Mouse (Mus musculus): ENCODE measurements at regions not wholly inside any gene's neighbourhood (a gene's known extent, or its start where the extent isn't known, plus 50 kb on each side); places are given as distances from the start of the nearest gene placed in this dataset.
A peak's percentile ranks its signal among the peaks of the same experiment; 100 is the strongest.

DNA sequence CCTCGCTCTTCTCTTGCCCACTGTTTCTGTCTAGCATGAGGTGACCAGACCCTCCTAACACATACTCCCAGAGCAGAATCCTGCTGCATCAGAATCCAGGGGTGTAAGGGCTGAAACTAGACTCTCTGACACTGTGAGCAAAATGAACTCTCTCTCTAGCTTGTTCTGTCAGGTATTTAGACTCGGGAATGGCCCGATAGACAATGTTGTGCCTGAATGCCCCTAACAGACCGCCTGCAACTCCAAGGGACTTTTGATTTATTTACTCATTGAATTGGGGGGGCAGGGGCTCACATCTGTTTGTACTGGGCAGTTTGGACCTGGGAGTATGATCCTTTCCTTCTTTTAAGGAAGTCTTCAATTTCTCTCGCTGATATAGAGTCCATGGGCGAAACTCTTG lies 469.3 kb upstream of the Trpc7 start:
- no peak for DNase-seq

GRCm38 (mm10) chr13:57364396-57364795 lies 468.6 kb upstream of the Trpc7 start:
- DNase-seq = no peak

- DNase-seq = no peak
Observed at GRCm38 (mm10) chr13:57362563-57362962, 466.8 kb upstream of the Trpc7 start.

DNA sequence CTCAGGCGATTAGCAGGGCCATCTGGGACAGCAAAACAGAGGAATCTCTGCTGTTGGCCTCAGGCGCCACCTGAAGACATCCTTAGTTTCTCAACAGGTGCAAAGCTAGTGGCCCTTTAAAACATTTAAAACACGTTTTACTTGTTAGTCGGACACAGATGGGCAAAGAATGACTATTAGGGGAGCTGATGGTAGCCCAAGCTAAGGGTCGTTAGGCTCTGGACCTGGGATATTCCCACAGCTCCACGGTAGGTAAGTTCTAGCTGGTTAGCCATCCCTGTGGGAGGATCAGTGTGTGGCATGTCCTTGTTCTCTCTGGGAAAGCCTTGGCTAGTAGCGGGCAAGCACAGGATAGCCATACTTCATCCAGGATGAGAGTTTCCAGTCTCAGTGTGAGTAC lies 465.5 kb upstream of the Trpc7 start:
- DNase-seq = no peak

DNA sequence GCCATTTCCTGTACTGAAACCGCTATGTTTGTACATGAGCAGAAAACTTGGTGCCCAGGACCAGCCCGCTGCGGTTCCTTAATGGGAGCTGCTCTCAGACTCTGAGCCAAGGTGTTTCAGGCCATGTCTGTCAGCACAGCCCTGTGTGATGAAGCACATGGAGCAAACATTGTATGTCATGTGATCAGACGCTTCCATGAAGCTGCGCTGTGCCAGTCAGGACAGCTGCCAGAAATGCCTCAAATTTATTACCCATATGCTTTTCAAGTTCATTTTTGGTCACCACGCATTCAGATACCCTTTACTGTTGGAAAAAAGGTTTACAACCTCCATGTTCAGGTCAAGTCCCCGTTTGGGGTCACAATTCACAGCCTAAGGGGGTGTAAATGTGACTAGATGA lies 458.8 kb upstream of the Trpc7 start:
- DNase-seq = no peak

- DNase-seq = no peak
Observed at GRCm38 (mm10) chr13:57353976-57354375, 458.2 kb upstream of the Trpc7 start.

- no peak for DNase-seq
Observed at GRCm38 (mm10) chr13:57350828-57351227, 455.0 kb upstream of the Trpc7 start.

GRCm38 (mm10) chr13:57338676-57339075 lies 442.9 kb upstream of the Trpc7 start:
- DNase-seq = no peak

DNA sequence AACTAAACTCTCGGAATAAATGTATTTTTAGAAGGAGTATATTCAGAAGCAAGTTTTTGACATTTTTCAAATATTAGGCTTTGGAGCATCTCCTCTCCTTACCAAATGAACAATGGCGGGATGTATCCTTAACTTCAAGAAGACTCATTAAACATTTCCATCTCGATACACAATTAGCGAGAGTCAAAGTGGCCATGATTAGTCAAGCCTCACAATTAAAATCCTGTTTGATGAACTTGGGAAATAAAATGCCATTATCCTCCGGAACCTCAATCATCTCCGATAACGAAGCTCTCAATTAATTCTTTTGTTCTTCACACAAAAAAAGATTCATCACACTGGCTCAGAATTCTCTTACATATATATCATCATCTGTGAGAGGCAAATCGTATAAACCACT lies 440.8 kb upstream of the Trpc7 start:
- DNase-seq = no peak

DNA sequence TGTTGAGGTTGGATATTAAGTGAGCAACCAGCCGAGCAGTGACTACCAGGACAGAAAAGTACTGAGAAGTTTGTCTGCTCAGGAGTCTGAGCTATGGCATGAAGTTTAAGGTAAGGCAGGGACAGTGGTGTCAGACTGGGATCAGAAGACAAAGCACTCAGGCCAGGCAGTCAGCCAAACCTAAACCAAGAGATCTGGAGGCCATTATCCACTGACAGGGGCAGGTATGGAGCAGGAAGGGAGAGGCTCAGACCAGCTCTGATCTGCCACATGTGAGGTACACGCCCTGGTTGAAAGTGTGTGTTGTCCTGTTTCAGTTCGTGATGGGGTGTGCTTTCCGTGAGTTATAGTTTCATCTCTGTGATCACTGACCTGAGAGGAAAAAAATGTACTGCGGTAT lies 437.2 kb upstream of the Trpc7 start:
- no peak for DNase-seq

- DNase-seq = no peak
Observed at GRCm38 (mm10) chr13:57331868-57332267, 436.1 kb upstream of the Trpc7 start.

GRCm38 (mm10) chr13:57325306-57325925 lies 429.6 kb upstream of the Trpc7 start:
- DNase-seq = no peak

- DNase-seq = no peak
Observed at GRCm38 (mm10) chr13:57316211-57317005, 420.6 kb upstream of the Trpc7 start.

DNA sequence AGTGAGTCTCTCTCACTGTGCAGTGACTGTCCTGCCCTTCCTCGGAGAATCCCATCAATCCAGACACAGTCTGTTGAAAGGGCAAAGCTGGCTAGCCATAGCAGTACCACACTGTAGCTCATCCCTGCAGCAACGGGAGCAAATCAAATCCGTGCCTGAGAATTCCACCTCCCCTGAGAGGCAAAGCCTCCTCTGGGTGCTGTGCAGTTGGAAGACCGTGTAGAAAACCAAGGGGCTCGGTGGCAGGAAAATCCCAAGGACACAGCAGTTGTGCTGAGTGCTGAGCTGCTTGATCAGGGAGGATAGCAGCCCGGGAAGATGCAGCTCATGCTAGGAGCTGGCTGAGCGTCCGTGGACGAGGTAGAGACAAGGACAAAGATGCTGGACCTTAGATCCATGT lies 418.7 kb upstream of the Trpc7 start:
- DNase-seq = no peak

DNA sequence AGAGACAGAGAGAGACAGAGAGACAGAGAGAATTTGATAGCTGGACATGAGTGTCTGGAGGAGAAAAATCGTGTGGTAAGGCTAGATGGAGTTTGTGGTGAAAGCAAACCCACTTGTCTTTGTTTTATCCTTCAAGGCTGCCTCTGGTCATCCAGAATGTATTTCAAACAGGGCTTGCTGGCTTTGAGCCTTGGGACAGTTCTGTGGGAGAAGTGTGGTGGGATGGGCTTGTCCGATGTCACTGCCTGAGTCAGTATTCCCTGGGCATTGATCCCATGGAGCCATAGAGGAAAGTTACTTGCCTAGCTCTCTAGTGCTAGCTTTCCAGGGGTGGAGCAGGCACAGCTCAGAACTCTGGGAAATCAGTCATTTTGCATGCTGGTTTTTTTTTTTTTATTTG lies 417.9 kb upstream of the Trpc7 start:
- DNase-seq = no peak

DNA sequence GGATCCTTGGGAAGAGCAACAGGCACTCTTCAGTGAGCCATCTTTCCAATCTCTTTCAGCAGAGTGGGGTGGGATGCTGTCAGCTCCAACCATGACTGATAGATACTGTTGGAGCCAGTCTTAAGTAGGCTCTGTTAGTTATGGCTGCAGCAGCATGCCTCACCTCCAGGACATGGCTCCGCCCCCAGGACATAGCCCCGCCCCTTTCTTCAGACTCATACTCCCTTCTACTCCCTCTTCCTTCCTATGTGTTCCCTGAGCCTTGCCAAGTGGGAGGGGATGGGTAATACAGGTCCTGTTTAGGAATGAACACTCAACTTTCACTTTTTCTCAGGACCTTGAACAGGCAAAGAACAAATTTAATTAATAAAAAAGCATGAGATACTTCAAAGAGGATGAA lies 415.4 kb upstream of the Trpc7 start:
- DNase-seq = no peak

GRCm38 (mm10) chr13:57309618-57310017 lies 413.8 kb upstream of the Trpc7 start:
- no peak for DNase-seq

DNA sequence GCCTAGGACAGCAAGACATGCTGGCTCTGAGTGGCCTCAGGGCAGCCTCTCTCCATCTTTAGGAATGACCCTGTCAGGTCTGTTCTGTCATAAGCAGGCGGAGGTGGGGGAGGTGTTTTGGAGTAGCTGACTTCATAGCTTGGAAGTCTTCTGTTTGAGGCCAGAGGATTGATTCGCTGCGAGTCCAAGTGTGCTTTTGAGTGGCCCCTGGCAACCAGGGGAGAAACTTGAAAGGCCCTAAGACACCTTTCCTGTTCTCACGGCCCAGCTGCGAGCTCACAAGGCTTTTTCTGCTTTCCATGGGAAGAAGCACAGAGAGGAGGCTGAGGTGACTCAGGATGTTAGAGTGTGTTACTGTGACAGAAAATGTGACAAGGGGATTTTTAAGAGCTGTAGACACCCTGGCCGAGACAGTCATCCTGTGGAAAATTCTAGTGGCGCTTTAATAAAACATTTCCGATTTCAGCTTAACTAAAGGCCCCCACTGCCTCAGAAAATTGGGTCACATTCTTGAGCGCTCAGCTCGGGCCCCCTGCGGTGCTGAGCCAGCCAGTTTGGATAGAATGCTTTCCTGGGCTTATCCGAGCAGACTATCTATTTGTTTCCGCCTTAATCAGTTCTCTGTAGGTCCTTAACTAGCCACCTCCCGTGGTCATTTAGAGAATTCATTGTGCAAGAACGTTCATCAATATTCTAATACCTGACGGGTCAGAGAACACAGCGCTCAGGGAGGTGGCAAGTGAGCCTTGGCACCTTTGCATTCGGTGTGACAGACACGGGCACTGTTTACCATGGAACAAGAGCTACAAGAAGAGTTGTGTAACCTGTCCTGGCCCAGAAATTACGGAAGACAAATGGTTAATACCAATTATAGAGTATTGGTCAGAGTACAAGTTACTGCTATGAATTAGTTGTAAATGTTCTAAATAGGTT lies 412.4 kb upstream of the Trpc7 start:
- peak; percentile 21 to 30 for DNase-seq

DNA sequence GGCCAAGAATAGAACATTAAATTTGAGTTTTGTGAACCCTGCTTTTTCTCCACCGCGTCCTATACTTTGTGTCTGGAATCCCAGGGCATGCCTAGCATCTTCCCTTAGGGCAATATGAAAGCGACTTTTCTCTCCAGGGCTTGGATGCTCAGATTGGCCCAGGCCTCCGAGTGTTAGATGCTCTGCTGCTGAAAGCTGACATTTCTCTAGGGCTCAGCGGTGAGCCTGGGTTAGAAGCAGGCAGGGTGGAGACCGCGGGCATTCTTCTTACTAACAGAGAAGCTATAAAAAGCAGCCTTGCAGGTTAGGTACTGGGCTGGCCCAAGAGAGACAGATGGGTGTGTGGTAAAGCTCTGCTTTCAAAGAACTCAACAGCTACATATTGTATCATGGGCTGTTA lies 409.8 kb upstream of the Trpc7 start:
- no peak for DNase-seq

GRCm38 (mm10) chr13:57303805-57304204 lies 408.0 kb upstream of the Trpc7 start:
- no peak for DNase-seq

DNA sequence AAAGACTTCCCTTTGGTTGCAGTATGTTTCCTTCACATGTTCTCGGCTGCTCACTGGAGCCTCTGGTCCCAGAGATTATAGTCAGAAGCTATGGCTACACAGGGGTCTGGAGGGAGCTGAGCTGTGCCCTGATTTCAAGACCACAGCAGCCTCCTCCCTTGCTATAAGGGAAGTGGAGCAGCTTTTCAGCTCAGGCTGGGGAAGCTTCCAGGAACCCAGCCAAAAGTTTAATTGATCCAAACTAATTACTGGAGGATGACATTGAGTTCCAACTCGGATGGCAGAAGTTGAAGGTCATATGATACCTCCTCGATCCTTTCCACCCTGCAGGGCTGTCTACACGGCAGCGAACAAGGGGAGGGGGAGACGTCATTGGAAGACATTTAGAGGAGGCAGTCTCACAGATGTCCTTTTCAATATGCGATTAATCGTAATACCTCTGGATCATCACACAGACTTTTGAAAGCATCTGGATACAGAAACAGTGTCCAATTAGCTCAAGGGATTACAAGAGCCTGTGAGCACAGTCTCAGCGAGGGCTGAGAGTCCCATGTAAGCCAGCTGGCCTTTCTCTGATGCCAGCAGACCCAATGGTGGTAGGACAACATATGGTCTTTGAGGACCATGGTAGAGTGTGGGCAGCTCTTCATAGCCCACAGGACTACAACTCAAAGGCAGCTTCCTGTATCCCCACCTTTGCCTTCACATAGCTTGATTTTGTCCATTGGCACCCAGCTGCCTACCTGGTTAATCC lies 396.1 kb upstream of the Trpc7 start:
- DNase-seq = no peak

DNA sequence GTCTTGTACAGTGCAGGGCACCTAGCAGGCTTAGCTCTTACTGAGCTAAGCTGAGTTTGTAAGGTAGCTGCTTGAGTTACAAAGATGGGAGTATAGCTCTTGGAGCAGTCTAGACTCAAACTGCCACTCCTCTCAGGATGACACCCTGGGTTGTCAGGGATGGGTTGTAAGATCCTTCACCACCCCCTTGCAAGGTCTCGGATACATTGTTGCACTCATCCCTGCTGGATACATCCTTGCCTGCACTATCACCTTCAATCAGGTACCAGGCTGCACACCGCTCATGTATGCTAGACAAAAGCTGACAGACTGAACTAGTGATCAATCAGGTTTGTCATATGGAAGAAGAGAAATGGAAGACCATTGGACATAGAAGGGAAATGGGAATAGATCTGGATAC lies 390.4 kb upstream of the Trpc7 start:
- DNase-seq = no peak

DNA sequence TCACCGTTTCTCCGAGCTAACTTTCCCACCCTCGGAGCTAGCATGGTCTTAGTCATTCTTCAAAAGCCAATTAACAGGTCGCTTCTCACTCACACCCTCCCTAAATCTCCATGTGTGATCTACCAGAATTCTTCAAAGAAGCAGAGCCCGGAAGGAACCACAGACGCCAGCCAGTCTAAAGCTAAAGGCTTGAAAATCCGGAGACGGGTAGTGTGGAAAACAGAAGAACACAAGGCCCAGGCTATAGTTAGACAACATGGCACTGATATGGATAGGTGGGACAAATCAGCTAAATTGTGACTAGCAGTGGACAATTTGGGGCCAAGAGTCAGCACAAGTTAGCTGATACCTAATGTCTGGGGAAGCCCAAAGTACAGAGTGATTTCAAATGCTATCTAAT lies 387.0 kb upstream of the Trpc7 start:
- no peak for DNase-seq

All from cerebellum, adult 18-20 months (tissue).